Mouse (Mus musculus): Measurements from ENCODE around the gene Cisd3.

DNA sequence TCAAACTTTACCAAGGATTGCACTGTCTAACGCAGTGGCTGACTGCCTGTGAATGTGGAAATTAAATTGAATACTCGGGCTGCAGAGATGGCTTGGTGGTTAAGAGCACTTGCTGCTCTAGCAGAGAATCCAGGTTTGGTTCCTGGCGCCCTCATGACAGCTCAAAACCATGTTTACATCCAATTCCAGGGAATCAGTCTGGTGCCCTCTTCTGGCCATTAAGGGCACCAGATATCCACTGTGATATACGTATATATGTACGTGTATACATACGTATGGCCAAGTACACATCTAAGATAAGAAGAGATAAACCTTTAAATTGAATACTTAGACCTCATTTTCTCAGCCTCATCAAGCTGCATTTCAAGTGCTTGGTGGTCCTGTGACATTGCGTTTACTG, 19.4 kb upstream of the Cisd3 start:
- TF ChIP-seq CTCF (IDR thresholded peaks at IDR 0.05; ENCODE audit: extremely low read depth, insufficient read depth, low read length) (0 out of 2 replicates have a peak, but pooled peaks have one; percentile 4), POLR2A (IDR thresholded peaks at IDR 0.05; ENCODE audit: extremely low read depth, insufficient read depth, low read length) (no peak)
